ENCODE assay signal across 8 mouse cellular contexts in the genomic region with DNA sequence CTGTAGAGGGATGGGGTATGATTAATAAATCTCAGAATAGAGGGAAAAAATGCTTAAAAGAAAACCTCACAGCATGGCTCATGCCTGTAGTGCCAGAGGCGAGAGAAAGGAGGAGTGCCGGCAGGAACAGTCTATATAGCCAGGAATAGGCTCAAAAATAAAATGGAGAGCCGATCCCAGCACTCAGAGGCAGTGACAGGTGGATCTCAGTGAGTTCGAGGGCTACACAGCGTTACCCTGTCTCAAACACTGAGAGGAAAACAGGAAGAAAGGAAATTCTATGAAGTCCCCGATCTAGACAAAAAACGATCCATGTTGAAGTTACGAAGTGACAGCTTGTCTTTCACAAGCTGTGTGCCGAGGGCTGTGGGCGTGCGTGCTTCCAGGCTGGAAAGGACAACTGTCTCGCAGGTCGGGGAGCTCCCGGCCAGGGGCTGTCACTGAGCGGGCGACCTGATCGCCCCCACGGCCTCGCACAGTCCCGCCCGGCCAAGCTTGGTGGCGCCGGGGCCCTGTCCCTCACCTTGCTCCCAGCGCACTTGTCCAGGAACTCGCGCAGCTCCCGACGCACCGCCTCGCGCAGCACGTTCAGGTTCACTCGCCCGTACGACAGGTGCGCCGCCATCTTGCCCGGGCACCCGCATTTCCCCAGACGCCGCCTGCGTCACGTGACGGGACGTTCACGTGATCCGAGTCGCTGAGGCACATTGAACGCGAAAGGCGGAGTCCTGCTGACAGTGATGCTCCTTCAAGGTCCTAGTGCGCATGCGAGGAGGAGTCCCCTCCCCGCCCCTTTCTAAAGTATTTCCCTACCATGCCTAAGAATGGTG. TPM values are rescaled to one million over a fixed set of nuclear protein-coding genes. Genes with fewer than 3 reads are reported as not detected.
DNase-seq lines count a peak whose midpoint lies in the region; ATAC-seq and TF ChIP-seq lines count a peak whose summit lies in the region.

A gene (minus strand): TSS at position 682 of the 830 bp plus-strand sequence.

- no peaks in the 10 kb centered on the region for H3K27me3 ChIP-seq in Patski
- no peaks in the 10 kb centered on the region for H3K27me3 ChIP-seq in hindbrain, embryonic 13.5 days

- peak within 1 kb of the TSS; percentile 92 for H3K4me3 ChIP-seq in hindbrain, embryonic 13.5 days

- H3K4me1 ChIP-seq in hindbrain, embryonic 13.5 days (replicated peaks), result peaks cover 17% of the 10 kb centered on the region

- H3K9me3 ChIP-seq in hindbrain, embryonic 13.5 days, result no peaks in the 10 kb centered on the region

- WGBS in hindbrain, embryonic 13.5 days, result under 1% methylated on average over 54 of the region's 54 CpGs

- peak within 1 kb of the TSS; percentile 89 for H3K27ac ChIP-seq in hindbrain, embryonic 13.5 days

- H3K9ac ChIP-seq in hindbrain, embryonic 13.5 days, result peak within 1 kb of the TSS; percentile 89

- POLR2A ChIA-PET in Patski (lab: Charles Lee), result interaction anchor here (1.0 kb wide), 1 partner anchor 8 kb away, joined by 4 read pairs; no protein-coding TSS in a partner anchor

- peak within 1 kb of the TSS; percentile 85 for H3K4me2 ChIP-seq in hindbrain, embryonic 13.5 days

- TF ChIP-seq CTCF in Patski (IDR thresholded peaks at IDR 0.05), result no peak

- ATAC-seq in Patski, result peak; percentile 69
- peak; percentile 89 for ATAC-seq in hindbrain, embryonic 13.5 days (ENCODE audit: low FRiP score)

- peaks cover 42% of the 10 kb centered on the region for H3K36me3 ChIP-seq in hindbrain, embryonic 13.5 days

- DNase-seq in Patski (ENCODE audit: low read depth, low spot score), result peak; percentile 92
- peak; percentile 99 for DNase-seq in cerebellum, postnatal 14 days
- peak; percentile 95 to 99 for DNase-seq in frontal cortex, postnatal 14 days (ENCODE audit: low spot score in 2 of 2)
- DNase-seq in layer of hippocampus, postnatal 25 days (ENCODE audit: extremely low spot score in 1 of 2, low spot score in 1 of 2), result peak; percentile 95 to 96
- peak; percentile 98 for DNase-seq in lung, postnatal 25 days (ENCODE audit: low spot score)
- peak; percentile 98 for DNase-seq in retina, embryonic 14.5 days (ENCODE audit: low spot score)
- DNase-seq in thymus, postnatal 4 days, result peak; percentile 98

- in situ Hi-C loops in Patski (cut with MboI; ENCODE audit: low pct_unique_long_range_greater_than_20kb), result no loop called here

- CTCF ChIA-PET in Patski (lab: Charles Lee), result no interaction called here

RNA-seq across cellular contexts. Expression of the gene that starts here (rescaled TPM):
- polyA plus RNA-seq in Patski (2021), result 30.9 TPM
- polyA plus RNA-seq in hindbrain, embryonic 13.5 days (2015; fragmentation: Nextera tagmentation; extraction: Ambion mirVana), result 39.9 and 44.9 TPM in 2 replicates
- total RNA-seq in layer of hippocampus, postnatal 25 days (2021), result 10 to 100 TPM; 80.6 to 82.4 TPM

Comparison
In these comparisons a context has a peak if more than half of its experiments do, and no peak if none do; other contexts are left out.
1. Peak in every context shown above with its lines: DNase-seq, ATAC-seq, H3K4me3 ChIP-seq and H3K27ac ChIP-seq.